Mouse (Mus musculus): ENCODE data around the gene Arl2bp. TPM values are rescaled to one million over a fixed set of nuclear protein-coding genes. Genes with fewer than 3 reads are reported as not detected.

Arl2bp gene
- total and polyA plus RNA-seq, 3 experiments, result 104 to 180 (median 123) TPM

- H3K36me3 ChIP-seq (replicated peaks), result no peaks in the 10 kb centered on the region
- TF ChIP-seq POLR2AphosphoS5 (IDR thresholded peaks at IDR 0.05; ENCODE audit: insufficient replicate concordance, low read depth, low read length), result no peak
- no peak for TF ChIP-seq GATA1 (IDR thresholded peaks at IDR 0.05; ENCODE audit: borderline replicate concordance, low read length)
- no peak for TF ChIP-seq GATA2 (IDR thresholded peaks at IDR 0.05; ENCODE audit: borderline replicate concordance, low read depth, low read length)
- TF ChIP-seq CTCF (IDR thresholded peaks at IDR 0.05; ENCODE audit: low read depth, low read length), result no peak
- TF ChIP-seq TAL1 (conservative IDR thresholded peaks at IDR 0.05; ENCODE audit: low read depth, low read length), result no peak
- H3K4me3 ChIP-seq (ENCODE audit: low read depth, low read length), result no peak overlapping the region
- H3K9me3 ChIP-seq (replicated peaks), result no peaks in the 10 kb centered on the region
- peaks cover 19% of the 10 kb centered on the region for H3K27me3 ChIP-seq (ENCODE audit: insufficient read depth, low read length)
- no peaks in the 10 kb centered on the region for H3K4me1 ChIP-seq (ENCODE audit: insufficient read depth, low read depth, low read length)
- DNase-seq (ENCODE audit: low spot score) (no peak), ATAC-seq (ENCODE audit: extremely low read depth, insufficient number of reproducible peaks, low FRiP score, poor library complexity, severe bottlenecking) (no peak)
Measured at GRCm38 (mm10) chr8:94714556-94714955, 48.2 kb downstream of the Arl2bp start.

GRCm38 (mm10) chr8:94715871-94716270 is 49.5 kb downstream of the Arl2bp start:
- Histone ChIP-seq H3K4me1 (ENCODE audit: insufficient read depth, low read depth, low read length) (no peaks in the 10 kb centered on the region), H3K9me3 (replicated peaks) (no peaks in the 10 kb centered on the region), H3K4me3 (ENCODE audit: low read depth, low read length) (no peak overlapping the region), H3K36me3 (replicated peaks) (no peaks in the 10 kb centered on the region), H3K27me3 (ENCODE audit: insufficient read depth, low read length) (peaks cover 11% of the 10 kb centered on the region)
- DNase-seq (ENCODE audit: low spot score) (no peak), ATAC-seq (ENCODE audit: extremely low read depth, insufficient number of reproducible peaks, low FRiP score, poor library complexity, severe bottlenecking) (no peak)
- TF ChIP-seq GATA2 (IDR thresholded peaks at IDR 0.05; ENCODE audit: borderline replicate concordance, low read depth, low read length) (no peak), POLR2AphosphoS5 (IDR thresholded peaks at IDR 0.05; ENCODE audit: insufficient replicate concordance, low read depth, low read length) (no peak), TAL1 (conservative IDR thresholded peaks at IDR 0.05; ENCODE audit: low read depth, low read length) (no peak), GATA1 (IDR thresholded peaks at IDR 0.05; ENCODE audit: borderline replicate concordance, low read length) (no peak), CTCF (IDR thresholded peaks at IDR 0.05; ENCODE audit: low read depth, low read length) (no peak)

- no peak for TF ChIP-seq CTCF (IDR thresholded peaks at IDR 0.05; ENCODE audit: low read depth, low read length)
- TF ChIP-seq GATA2 (IDR thresholded peaks at IDR 0.05; ENCODE audit: borderline replicate concordance, low read depth, low read length), result no peak
- TF ChIP-seq POLR2AphosphoS5 (IDR thresholded peaks at IDR 0.05; ENCODE audit: insufficient replicate concordance, low read depth, low read length), result no peak
- TF ChIP-seq GATA1 (IDR thresholded peaks at IDR 0.05; ENCODE audit: borderline replicate concordance, low read length), result no peak
- no peak for TF ChIP-seq TAL1 (conservative IDR thresholded peaks at IDR 0.05; ENCODE audit: low read depth, low read length)
- Histone ChIP-seq H3K9me3 (replicated peaks) (no peaks in the 10 kb centered on the region), H3K4me3 (ENCODE audit: low read depth, low read length) (no peak overlapping the region), H3K27me3 (ENCODE audit: insufficient read depth, low read length) (peaks cover 10% of the 10 kb centered on the region), H3K36me3 (replicated peaks) (no peaks in the 10 kb centered on the region), H3K4me1 (ENCODE audit: insufficient read depth, low read depth, low read length) (no peaks in the 10 kb centered on the region)
- DNase-seq (ENCODE audit: low spot score) (no peak), ATAC-seq (ENCODE audit: extremely low read depth, insufficient number of reproducible peaks, low FRiP score, poor library complexity, severe bottlenecking) (no peak)
Measured at GRCm38 (mm10) chr8:94716841-94717240, 50.4 kb downstream of the Arl2bp start.

Other genes with a start within 250 kb of the Arl2bp start
- not detected in 2 replicates for gene Nlrc5, start 232.2 kb upstream of the Arl2bp start, total RNA-seq (2014; fragmentation: Nextera tagmentation)
- gene Nlrc5, start 232.2 kb upstream of the Arl2bp start, total RNA-seq (2017), result 0.81 and 1.2 TPM in 2 replicates
- 0.02 TPM in 1 of 2 replicates, not detected in the other for gene Nlrc5, start 232.2 kb upstream of the Arl2bp start, polyA plus RNA-seq (2012)
- gene Cpne2, start 133.6 kb upstream of the Arl2bp start, total RNA-seq (2014; fragmentation: Nextera tagmentation), result not detected in 2 replicates
- gene Cpne2, start 133.6 kb upstream of the Arl2bp start, total RNA-seq (2017), result 0.38 TPM in 1 of 2 replicates, not detected in the other
- gene Cpne2, start 133.6 kb upstream of the Arl2bp start, polyA plus RNA-seq (2012), result 0.13 and 0.18 TPM in 2 replicates
- 136 and 144 TPM in 2 replicates for gene Rspry1, start 64.7 kb upstream of the Arl2bp start, total RNA-seq (2014; fragmentation: Nextera tagmentation)
- gene Rspry1, start 64.7 kb upstream of the Arl2bp start, total RNA-seq (2017), result 114 and 123 TPM in 2 replicates
- 12.0 and 14.9 TPM in 2 replicates for gene Rspry1, start 64.7 kb upstream of the Arl2bp start, polyA plus RNA-seq (2012)
- gene Fam192a, start 64.6 kb upstream of the Arl2bp start, total RNA-seq (2014; fragmentation: Nextera tagmentation), result 53.3 and 65.7 TPM in 2 replicates
- gene Fam192a, start 64.6 kb upstream of the Arl2bp start, total RNA-seq (2017), result 81.1 and 103 TPM in 2 replicates
- 103 and 122 TPM in 2 replicates for gene Fam192a, start 64.6 kb upstream of the Arl2bp start, polyA plus RNA-seq (2012)
- gene Pllp, start 29.7 kb downstream of the Arl2bp start, total RNA-seq (2014; fragmentation: Nextera tagmentation), result not detected in 2 replicates
- 0.12 and 0.22 TPM in 2 replicates for gene Pllp, start 29.7 kb downstream of the Arl2bp start, total RNA-seq (2017)
- not detected in 2 replicates for gene Pllp, start 29.7 kb downstream of the Arl2bp start, polyA plus RNA-seq (2012)
- gene Ccl22, start 79.0 kb downstream of the Arl2bp start, total RNA-seq (2014; fragmentation: Nextera tagmentation), result not detected in 2 replicates
- gene Ccl22, start 79.0 kb downstream of the Arl2bp start, total RNA-seq (2017), result 0.22 TPM in 1 of 2 replicates, not detected in the other
- gene Ccl22, start 79.0 kb downstream of the Arl2bp start, polyA plus RNA-seq (2012), result 0.02 TPM in 1 of 2 replicates, not detected in the other
- gene Cx3cl1, start 105.4 kb downstream of the Arl2bp start, total RNA-seq (2014; fragmentation: Nextera tagmentation), result not detected in 2 replicates
- gene Cx3cl1, start 105.4 kb downstream of the Arl2bp start, total RNA-seq (2017), result 0.06 and 0.38 TPM in 2 replicates
- gene Cx3cl1, start 105.4 kb downstream of the Arl2bp start, polyA plus RNA-seq (2012), result not detected in 2 replicates
- gene Ccl17, start 143.9 kb downstream of the Arl2bp start, total RNA-seq (2014; fragmentation: Nextera tagmentation), result not detected in 2 replicates
- not detected in 2 replicates for gene Ccl17, start 143.9 kb downstream of the Arl2bp start, total RNA-seq (2017)
- not detected in 2 replicates for gene Ccl17, start 143.9 kb downstream of the Arl2bp start, polyA plus RNA-seq (2012)
- gene Coq9, start 171.7 kb downstream of the Arl2bp start, total RNA-seq (2014; fragmentation: Nextera tagmentation), result 60.7 and 68.8 TPM in 2 replicates
- 38.2 and 49.3 TPM in 2 replicates for gene Coq9, start 171.7 kb downstream of the Arl2bp start, total RNA-seq (2017)
- 109 and 133 TPM in 2 replicates for gene Coq9, start 171.7 kb downstream of the Arl2bp start, polyA plus RNA-seq (2012)
- 56.3 and 75.9 TPM in 2 replicates for gene Ciapin1, start 171.8 kb downstream of the Arl2bp start, total RNA-seq (2014; fragmentation: Nextera tagmentation)
- 54.0 and 61.0 TPM in 2 replicates for gene Ciapin1, start 171.8 kb downstream of the Arl2bp start, total RNA-seq (2017)
- 450 and 629 TPM in 2 replicates for gene Ciapin1, start 171.8 kb downstream of the Arl2bp start, polyA plus RNA-seq (2012)
- 92.6 and 95.8 TPM in 2 replicates for gene Polr2c, start 190.8 kb downstream of the Arl2bp start, total RNA-seq (2014; fragmentation: Nextera tagmentation)
- gene Polr2c, start 190.8 kb downstream of the Arl2bp start, total RNA-seq (2017), result 65.5 and 66.1 TPM in 2 replicates
- gene Polr2c, start 190.8 kb downstream of the Arl2bp start, polyA plus RNA-seq (2012), result 18.5 and 33.8 TPM in 2 replicates
- gene Dok4, start 209.7 kb downstream of the Arl2bp start, total RNA-seq (2014; fragmentation: Nextera tagmentation), result 0.53 and 3.7 TPM in 2 replicates
- gene Dok4, start 209.7 kb downstream of the Arl2bp start, total RNA-seq (2017), result 0.93 and 1.2 TPM in 2 replicates
- gene Dok4, start 209.7 kb downstream of the Arl2bp start, polyA plus RNA-seq (2012), result 0.51 and 0.72 TPM in 2 replicates

All from G1E (cell line).